Mouse (Mus musculus): ENCODE measurements around the gene A930004D18Rik.
A peak's percentile ranks its signal among the peaks of the same experiment; 100 is the strongest.

DNA sequence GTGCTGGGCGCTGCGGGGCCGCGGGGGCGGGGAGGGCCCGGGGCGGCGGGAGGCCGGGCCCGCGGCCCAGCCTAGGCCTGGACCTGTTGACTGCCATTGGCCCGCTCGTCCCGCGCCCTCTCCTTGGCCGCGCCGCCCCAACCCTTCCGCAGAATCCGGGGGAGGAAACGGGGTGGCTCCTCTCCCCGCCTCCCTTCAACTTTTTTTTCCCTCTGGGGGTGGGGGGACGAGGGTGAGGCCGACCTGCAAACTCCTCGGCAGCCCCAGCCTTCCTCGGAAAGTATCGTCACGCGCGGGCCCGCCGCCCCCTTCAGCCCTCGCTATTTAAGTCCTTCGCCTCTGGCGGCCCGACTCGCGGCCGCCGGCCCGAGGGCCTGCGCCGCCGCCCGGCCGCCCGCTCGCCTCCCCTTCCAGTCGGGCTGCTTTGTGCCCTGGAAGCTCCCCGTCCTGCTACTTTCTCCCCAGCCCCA lies 19.3 kb upstream of the A930004D18Rik start:
- TF ChIP-seq POLR2A (IDR thresholded peaks at IDR 0.05; ENCODE audit: low read depth, low read length) (peak; percentile 68), CTCF (conservative IDR thresholded peaks at IDR 0.05; ENCODE audit: insufficient read depth, insufficient read length, low read depth, low read length) (no peak)

All from kidney, adult 2 months (tissue).